Mouse (Mus musculus) ES-E14 (cell line): ENCODE measurements around the gene Fam227b. TPM values are rescaled to one million over a fixed set of nuclear protein-coding genes. Genes with fewer than 3 reads are reported as not detected.

Experiments used
- DNase-seq: peaks from one replicate; pipeline ENCODE4 v3.0.0-alpha.2; 2013; ENCODE audit warnings: low read depth, low spot score
- H3K27ac ChIP-seq: 2 replicates; pipeline ENCODE4 v1.5.1; 2012; ENCODE audit warnings: low read depth, mild to moderate bottlenecking, low read length, moderate library complexity, mixed read lengths; ENCODE audit not compliant: poor library complexity, insufficient read depth, severe bottlenecking
- H3K36me3 ChIP-seq: 2 replicates; pipeline ENCODE4 v1.6.1; 2012; ENCODE audit warnings: mild to moderate bottlenecking, low read length, moderate library complexity, mixed read lengths; ENCODE audit not compliant: control insufficient read depth, poor library complexity, insufficient read depth, severe bottlenecking
- H3K4me1 ChIP-seq, 2 experiments: fragments of 150-350 bp in 1 of 2; sonication (generic) in 1 of 2; 2 replicates each; pipeline ENCODE4 v1.6.1; 2012; ENCODE audit warnings: low read length in 2 of 2, mild to moderate bottlenecking in 1 of 2, mixed read lengths in 1 of 2; ENCODE audit not compliant: control insufficient read depth in 2 of 2, insufficient read depth in 2 of 2, poor library complexity in 1 of 2
- H3K4me3 ChIP-seq, 2 experiments: fragments of 150-350 bp in 1 of 2; sonication (generic) in 1 of 2; 2 replicates each; pipeline ENCODE4 v1.5.1; 2012; ENCODE audit warnings: low read length in 2 of 2, low read depth in 1 of 2, mild to moderate bottlenecking in 1 of 2, mixed read lengths in 1 of 2; ENCODE audit not compliant: insufficient read depth in 1 of 2, poor library complexity in 1 of 2, severe bottlenecking in 1 of 2
- H3K9ac ChIP-seq: 2 replicates; pipeline ENCODE4 v1.6.1; 2012; ENCODE audit warnings: low read depth, mild to moderate bottlenecking, low read length, mixed read lengths; ENCODE audit not compliant: poor library complexity, insufficient read depth, severe bottlenecking
- H3K9me3 ChIP-seq: fragments of 150-350 bp; sonication (generic); 2 replicates; pipeline ENCODE4 v1.6.1; 2012; ENCODE audit warnings: low read depth, mild to moderate bottlenecking, low read length; ENCODE audit not compliant: control insufficient read depth, insufficient read depth
- CHD2 ChIP-seq: IDR thresholded peaks from 2 replicates; pipeline ENCODE4 v1.6.1; 2014; ENCODE audit warnings: mild to moderate bottlenecking, low read depth, low read length, inconsistent platforms
- HCFC1 ChIP-seq: IDR thresholded peaks from 2 replicates; pipeline ENCODE4 v1.6.1; 2012; ENCODE audit warnings: low read length, inconsistent platforms, borderline replicate concordance; ENCODE audit not compliant: insufficient read depth
- MAFK ChIP-seq: IDR thresholded peaks from 2 replicates; pipeline ENCODE4 v1.6.1; 2014; ENCODE audit warnings: mild to moderate bottlenecking, low read depth, low read length, inconsistent platforms; ENCODE audit not compliant: insufficient read depth
- ZC3H11A ChIP-seq: IDR thresholded peaks from 2 replicates; pipeline ENCODE4 v1.6.1; 2012; ENCODE audit warnings: low read depth, mild to moderate bottlenecking, inconsistent platforms, low read length, borderline replicate concordance
- ZNF384 ChIP-seq: IDR thresholded peaks from 2 replicates; pipeline ENCODE4 v1.6.1; 2012; ENCODE audit warnings: low read depth, low read length, inconsistent platforms
- in situ Hi-C, 2 experiments: fragments of 600-800 bp; cut with MboI; formaldehyde crosslinking; loops; one replicate each; pipeline ENCODE4 v1.15.1; 2025; ENCODE audit warnings: low sequenced_read_pairs in 2 of 2, inconsistent platforms in 1 of 2; ENCODE audit not compliant: unreplicated experiment in 2 of 2
- total RNA-seq: library from RNA; depleted of rRNA; stranded (reverse); fragments of 300-350 nt; gene quantifications from 2 replicates; pipeline ENCODE4 v1.2.3, GENCODE M21; 2012; rRNA removed

The Fam227b gene
- total RNA-seq, result not detected in 2 replicates

DNA sequence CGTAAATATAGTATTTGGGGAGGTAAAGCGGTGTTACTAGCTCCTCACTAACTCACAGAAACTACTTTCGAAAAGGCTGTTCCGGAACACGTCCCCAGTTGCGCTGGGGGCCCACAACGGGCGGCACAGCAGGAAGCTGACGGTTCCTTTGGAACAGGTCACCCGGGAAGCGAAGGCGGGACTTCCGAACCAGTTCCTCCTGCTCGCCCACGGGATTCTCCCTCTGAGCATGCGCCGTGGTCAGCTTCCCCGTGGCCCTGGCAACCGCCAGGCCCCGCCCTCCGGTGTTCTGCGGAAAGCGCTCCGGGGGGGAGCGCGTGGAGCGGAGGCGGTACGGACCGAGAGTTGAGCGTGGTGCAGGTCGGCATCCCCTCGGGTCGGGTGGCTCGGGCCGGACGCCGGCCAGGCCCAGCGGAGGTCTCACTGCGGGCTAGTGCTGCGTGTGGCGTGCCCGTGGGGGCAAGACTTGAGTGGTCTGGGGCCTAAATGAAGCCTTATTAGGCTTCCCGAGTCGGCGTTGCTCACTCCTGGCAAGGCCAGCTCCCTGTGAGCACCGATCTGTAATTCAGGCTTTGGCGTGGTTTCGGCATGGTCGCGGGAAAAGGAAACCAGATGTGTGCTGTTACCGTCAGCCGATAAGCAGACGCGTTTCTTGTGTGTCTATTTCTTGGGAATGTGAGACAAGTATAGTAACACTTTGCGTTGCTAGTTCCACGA is at the start of gene Fam227b, which contains the start of gene Dtwd1:
Gene Fam227b, minus strand, starts transcription at position 150 of the 717 bp plus-strand sequence.
Gene Dtwd1, plus strand, starts transcription at position 287 of the 717 bp plus-strand sequence.
- TF ChIP-seq HCFC1 (peak; percentile 83), CHD2 (no peak; the same call in 1 of the 2 replicates)
- in situ Hi-C loops, result no loop called here
- peak; percentile 93 for DNase-seq
- H3K36me3 ChIP-seq, result no peaks in the 10 kb centered on the region; the same call in none of the 2 replicates
- no peak within 1 kb of the TSS for H3K27ac ChIP-seq
- peaks cover 0 to 3% of the 10 kb centered on the region in 2 experiments; a peak in 1 of 4 replicates for H3K4me1 ChIP-seq
- H3K9me3 ChIP-seq, result no peaks in the 10 kb centered on the region
- peak within 1 kb of the TSS; percentile 92 for H3K9ac ChIP-seq
- peak within 1 kb of the TSS; percentile 76 to 83 for H3K4me3 ChIP-seq

DNA sequence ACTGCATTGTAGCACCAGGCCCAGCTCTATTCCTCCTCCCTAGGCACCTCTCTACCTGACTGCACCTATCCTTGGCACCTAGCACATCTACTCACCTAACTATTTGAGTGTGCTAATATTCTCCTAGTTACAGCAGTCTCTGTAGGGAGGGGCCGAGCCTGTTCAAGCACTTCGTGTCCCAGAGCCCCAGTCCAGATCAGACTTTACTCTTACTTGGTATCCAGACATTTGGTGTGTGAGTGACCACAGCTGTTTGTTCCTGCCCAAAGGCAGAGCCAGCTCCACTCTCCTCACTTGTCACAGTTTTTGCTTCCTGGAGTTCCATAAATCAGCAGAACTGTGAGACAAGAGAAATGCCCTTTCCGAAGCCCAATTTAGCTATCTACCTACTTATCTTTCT is 47.2 kb upstream of the Fam227b start:
- Histone ChIP-seq H3K4me1 (no peaks in the 10 kb centered on the region), H3K27ac (no peak overlapping the region), H3K9me3 (no peaks in the 10 kb centered on the region), H3K4me3 (no peak overlapping the region), H3K9ac (no peak overlapping the region), H3K36me3 (no peaks in the 10 kb centered on the region)
- in situ Hi-C loops, result no loop called here
- DNase-seq, result no peak
- no peak for TF ChIP-seq ZNF384
- TF ChIP-seq CHD2, result no peak

DNA sequence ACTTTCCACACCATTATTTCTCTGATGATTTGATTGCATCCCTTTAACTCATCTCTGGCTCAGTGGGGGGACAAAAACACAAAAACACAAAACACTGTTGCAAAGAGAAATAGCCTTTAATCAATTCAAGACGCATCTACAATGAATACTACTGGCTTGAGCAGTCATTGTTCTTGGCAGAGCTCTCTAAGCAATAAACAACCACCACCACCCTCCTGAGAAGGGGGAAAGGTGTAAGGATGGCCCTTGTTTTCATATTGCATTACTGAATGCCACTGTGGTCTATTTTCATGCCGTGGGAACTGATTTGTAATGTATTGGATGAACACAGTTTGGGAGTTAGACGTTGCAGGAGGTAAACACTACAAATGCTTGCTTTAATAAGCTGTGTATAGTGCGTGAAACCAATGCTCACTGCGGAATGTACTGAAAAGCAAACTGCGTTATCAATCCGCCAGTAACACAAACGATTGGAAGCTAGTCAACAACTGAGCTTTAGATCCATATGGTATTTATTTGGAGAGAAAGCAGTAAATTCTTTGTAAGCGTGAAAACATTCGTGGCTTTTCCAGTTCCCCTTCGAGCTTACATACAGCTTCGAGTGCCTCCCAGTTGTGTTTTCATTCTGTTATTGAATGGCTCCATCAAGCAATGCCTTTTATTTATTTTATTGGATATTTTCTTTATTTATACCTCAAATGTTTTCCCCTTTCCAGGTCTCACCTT is 44.0 kb upstream of the Fam227b start:
- TF ChIP-seq CHD2, result no peak
- TF ChIP-seq ZNF384, result no peak
- TF ChIP-seq HCFC1, result no peak
- TF ChIP-seq MAFK, result no peak
- no peak for TF ChIP-seq ZC3H11A
- no peaks in the 10 kb centered on the region for H3K36me3 ChIP-seq
- in situ Hi-C loops, result no loop called here
- H3K4me3 ChIP-seq, result no peak overlapping the region
- no peak overlapping the region for H3K9ac ChIP-seq
- H3K9me3 ChIP-seq, result no peaks in the 10 kb centered on the region
- H3K27ac ChIP-seq, result no peak overlapping the region
- DNase-seq, result no peak
- no peaks in the 10 kb centered on the region for H3K4me1 ChIP-seq

DNA sequence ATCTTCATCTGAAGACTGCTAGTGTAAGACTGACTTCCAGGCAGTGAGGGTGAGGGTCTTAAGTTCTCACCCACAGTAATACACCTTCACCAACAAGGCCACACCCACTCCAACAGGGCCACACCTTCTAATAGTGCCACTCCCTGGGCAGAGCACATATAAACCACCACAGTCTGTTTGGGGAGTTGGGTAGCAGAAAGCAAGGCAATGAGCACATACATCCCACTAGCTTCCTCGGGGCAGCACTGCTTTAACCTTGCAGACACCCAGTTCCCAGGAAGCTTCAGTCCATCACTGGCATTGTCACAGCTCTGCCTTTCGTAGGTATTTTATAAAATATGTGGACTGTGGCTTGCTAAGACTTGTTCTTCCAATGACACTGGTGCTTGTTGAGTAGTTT is 40.3 kb upstream of the Fam227b start:
- H3K4me1 ChIP-seq, result no peaks in the 10 kb centered on the region
- no peaks in the 10 kb centered on the region for H3K9me3 ChIP-seq
- TF ChIP-seq ZNF384, result no peak
- no peak for TF ChIP-seq ZC3H11A
- no peak for TF ChIP-seq HCFC1
- no peak for TF ChIP-seq CHD2
- no peak for TF ChIP-seq MAFK
- no peak overlapping the region for H3K27ac ChIP-seq
- no peak overlapping the region for H3K4me3 ChIP-seq
- DNase-seq, result no peak
- no peak overlapping the region for H3K9ac ChIP-seq
- in situ Hi-C loops, result no loop called here
- no peaks in the 10 kb centered on the region for H3K36me3 ChIP-seq

DNA sequence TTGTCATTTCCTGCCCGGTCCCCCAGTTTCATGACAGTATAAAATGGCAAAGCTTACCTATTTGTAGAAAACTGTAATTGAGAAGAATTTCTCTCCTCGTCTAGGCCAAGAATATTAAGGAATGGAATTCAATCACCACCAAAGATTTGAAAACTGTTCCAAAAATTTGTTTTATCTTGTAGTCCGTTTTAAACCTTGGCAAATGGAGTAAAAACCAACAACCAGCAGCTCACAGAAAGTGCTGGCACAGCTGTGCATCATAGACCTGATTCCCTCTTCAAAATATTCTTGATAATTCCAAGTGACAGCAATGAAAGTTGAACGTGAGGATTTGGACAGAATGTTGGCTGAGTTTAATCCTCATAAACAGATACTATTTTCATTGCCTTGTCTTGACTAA is 39.5 kb upstream of the Fam227b start:
- H3K4me1 ChIP-seq, result no peaks in the 10 kb centered on the region
- no peak overlapping the region for H3K9ac ChIP-seq
- H3K36me3 ChIP-seq, result no peaks in the 10 kb centered on the region
- DNase-seq, result no peak
- no peak overlapping the region for H3K4me3 ChIP-seq
- H3K9me3 ChIP-seq, result no peaks in the 10 kb centered on the region
- in situ Hi-C loops, result no loop called here
- no peak for TF ChIP-seq ZC3H11A
- TF ChIP-seq ZNF384, result no peak
- no peak for TF ChIP-seq CHD2
- no peak for TF ChIP-seq MAFK
- TF ChIP-seq HCFC1, result no peak
- H3K27ac ChIP-seq, result no peak overlapping the region
